Mouse (Mus musculus) gastrocnemius, postnatal 25 days (tissue): ENCODE measurements around the gene Rpn1. TPM values are rescaled to one million over a fixed set of nuclear protein-coding genes. Genes with fewer than 3 reads are reported as not detected.
"Not testable (repeated sequence)": the region's sequence is repeated elsewhere in the genome, so short reads cannot be mapped to it uniquely, and the experiment has no call there.

Experiments
- DNase-seq: peaks from one replicate; pipeline ENCODE4 v3.0.0; 2022
- total RNA-seq, 2 experiments: library from RNA; stranded (reverse); gene quantifications; 1 replicate in 1 of 2; 2 replicates in 1 of 2; pipeline ENCODE4 v1.2.3; 2021

The Rpn1 gene
- total RNA-seq, 2 experiments from 2014 or later: 67.1 to 71.0 TPM

- no peak for DNase-seq
Measured at GRCm38 (mm10) chr6:88120813-88121212, 36.5 kb downstream of the Rpn1 start.

- DNase-seq: no peak
Measured at GRCm38 (mm10) chr6:88121781-88122180, 37.5 kb downstream of the Rpn1 start.

DNA sequence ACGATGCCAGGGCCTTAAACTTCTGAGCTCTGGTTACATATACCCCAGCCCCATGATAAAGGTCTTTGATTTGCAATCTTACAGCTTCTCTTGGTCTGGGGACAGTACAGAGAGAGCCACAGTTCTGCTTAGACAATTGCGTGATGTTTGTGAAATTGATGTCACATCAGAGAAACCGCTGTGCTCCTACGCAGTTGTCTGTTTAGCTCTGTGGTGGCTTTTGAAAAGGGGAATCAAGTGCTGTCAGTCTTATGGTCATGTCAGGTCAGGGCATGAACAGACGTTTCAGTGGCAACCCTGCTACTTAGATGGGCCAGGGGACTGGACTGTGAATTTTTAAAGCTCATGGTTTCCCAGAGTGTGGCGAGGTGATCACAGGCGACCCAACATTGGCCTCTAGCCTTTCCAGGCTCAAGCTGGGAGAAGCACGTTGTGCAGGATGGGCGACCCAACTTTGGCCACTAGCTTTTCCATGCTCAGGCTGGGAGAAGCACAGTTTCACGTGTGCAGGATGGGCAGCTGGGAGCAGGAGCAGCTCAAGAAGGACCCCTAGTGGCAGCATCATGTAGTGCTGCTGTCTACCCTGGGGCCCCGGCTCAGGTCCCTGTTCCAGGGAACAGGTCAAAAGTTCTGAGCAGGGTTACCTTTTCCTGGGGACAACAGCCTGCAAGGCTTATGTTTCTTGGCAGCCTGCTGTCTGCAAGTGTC, 39.0 kb downstream of the Rpn1 start:
- no peak for DNase-seq

DNA sequence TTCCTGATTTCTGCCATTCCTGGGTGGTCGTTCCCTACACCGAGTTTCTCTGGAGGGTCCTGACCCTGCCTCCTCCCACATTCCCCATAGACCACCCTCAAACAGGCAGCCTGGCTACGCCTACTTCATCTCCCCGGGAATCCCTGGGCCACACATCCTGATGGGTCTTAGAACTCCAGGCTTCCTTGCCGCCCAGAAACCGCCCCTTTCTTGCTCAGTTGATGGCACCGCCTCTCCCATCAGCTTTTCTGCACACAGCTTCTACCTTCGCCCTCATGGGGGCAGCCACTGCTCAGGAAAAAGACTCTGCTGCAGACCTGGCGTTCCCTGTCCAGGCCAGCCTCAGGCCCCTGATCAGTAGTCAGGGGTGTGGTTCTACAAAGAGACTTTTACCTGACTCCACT, 39.6 kb downstream of the Rpn1 start:
- DNase-seq: no peak

DNA sequence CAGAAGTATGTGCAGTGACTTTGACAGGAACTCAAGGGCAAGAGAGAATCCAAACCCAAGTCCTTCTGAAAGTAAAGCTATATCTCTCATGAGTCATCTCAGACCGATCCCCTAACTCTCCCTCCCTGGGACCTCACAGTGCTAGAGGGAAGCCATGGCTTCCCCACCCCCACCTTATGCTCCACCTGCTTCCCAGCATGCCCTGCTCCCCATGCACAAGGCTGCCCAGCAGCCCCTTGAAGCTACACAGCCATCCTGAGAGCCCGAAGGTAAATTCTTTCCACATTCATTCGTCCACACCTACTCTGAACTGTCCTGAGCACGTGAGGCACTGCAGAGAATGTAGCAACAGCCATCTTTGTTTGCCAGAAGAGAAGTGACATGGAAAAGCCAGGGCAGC, 40.3 kb downstream of the Rpn1 start:
- no peak for DNase-seq

DNA sequence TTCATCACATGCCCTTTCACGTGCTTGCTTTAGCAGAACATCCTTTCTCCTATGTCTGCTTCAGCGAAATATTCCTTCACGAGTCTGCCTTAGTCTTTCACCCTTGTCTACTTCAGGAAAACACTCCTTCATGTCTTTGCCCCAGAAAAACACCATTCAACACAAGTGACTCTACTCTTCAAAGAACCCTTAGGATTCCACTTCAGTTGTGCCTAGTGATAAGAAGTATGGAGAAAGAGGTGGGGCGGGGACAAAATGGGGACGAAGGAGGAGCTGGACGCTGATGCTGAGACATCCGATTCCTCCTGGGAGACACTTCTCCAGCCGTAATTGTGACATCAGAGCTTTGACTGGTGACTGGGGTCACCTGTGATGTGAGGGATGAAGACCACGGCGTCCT, 41.5 kb downstream of the Rpn1 start:
- not testable (repeated sequence) for DNase-seq

DNA sequence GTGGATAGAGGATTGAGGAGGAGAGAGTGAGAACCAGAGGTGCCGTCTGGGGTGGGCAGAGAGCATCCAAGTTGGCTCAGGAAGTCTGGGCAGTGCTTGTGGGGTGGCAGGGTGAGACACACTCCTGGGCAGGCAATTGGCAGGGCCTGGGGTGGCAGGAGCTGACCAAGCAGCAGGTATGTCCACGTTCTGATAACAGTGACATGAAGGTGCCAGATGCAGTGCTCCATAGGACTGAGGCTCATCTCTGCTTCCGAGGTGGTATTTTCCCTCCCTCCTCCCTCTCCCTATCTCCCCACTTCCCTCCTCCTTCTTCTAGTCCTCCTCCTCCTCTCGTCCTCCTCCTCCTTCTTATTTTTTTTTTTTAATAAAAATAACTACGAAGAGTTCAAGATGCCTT, 47.2 kb downstream of the Rpn1 start:
- DNase-seq: no peak

DNA sequence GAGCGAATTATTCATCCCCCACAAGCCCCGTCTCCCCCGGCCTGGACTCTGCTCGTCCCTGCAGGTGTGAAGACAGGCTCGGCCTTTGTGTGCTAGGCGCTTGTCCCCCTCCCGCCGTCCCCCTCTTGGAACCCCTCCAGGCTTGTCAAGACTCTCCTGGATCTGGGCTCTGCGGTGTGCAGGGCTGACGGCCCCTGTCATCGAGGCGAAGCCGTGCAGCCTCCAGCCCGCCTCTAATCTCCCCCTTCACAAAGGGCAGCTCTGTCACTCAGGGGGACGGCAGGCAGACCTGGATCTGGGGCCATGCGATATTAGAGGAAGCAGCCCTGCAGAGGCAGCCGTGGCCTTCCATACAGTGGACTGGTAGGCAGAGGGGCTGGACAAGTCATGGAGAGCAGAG, 47.8 kb downstream of the Rpn1 start:
- DNase-seq: no peak

DNA sequence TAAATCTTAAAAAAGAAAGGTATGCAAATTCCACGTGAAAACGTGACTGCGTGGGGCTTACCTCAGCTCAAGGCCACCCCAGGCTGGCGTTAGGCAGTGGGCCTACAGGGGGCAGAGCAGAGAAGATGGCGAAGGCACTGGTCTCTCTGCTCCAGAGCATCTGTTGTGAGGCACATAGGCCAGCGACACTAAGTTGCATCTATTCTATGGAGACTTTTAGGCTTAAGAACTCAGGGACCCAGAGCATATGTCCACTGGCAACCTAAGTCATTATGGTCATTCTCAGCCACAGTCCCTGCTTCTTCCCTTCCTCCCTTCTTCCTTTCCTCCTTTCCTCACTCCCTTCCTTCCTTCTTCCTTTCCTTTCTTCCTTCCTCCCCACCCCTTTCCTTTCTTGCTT, 48.8 kb downstream of the Rpn1 start:
- no peak for DNase-seq

DNA sequence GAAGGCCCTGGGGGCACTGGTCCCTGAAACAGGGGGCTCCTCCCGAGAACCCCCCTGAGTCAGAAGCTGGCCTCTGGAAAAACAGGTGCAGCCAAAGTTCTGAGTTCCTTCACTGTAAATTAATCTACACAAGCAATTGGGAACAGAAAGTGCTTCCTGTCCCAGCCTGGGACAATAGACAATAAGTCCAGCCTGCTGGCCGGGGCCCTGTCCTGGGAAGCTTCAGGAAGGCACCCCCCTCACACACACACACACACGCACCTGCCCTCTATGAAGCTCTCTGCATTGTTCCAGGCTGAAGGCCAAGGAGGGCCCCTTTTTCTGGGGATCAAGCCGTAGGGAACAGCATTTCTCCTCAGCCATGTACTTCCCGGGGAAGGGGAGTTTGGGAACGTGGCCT, 49.6 kb downstream of the Rpn1 start:
- peak; percentile 43 for DNase-seq

DNA sequence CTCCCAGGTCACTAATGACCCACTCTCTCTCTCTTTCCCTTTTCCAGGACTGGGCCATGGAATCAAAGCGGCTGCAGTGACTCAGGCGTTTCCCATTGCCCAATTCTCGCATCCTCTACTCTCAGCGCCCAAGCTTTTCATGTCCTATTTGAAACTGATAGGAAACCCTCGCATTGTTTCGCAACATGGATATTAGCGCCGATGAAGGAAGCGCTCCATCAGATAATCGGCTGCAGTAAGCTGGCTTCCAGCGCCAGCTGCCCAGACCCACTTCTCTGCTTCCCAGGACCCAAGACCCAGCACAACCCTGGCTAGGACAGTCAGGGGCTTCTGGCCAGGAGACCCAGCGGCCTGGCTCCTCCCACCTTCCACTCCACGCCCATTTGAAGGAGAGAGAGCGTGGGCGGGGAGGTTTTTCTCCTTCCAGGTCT, 51.9 kb downstream of the Rpn1 start:
- DNase-seq: no peak

GRCm38 (mm10) chr6:88138485-88138884, 54.2 kb downstream of the Rpn1 start:
- no peak for DNase-seq

DNA sequence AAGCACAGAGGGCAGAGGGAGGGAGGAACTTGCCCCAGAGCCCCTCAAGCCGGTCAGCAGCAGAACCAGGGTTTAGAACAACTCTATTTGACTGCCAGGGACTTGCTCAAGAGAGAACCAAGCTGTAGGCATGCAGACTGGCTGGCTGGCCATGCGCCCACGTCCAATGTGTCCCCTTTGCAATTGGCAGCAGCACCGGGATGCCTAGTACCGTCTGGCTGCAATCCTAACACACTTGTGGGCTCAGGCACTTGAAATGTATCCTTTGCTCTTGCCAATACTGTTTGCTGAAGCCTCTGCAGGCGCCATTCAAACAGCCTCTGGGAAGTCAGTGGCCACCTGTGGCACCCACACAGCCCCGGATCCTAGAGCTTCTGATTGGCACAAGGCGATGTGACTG, 56.0 kb downstream of the Rpn1 start:
- DNase-seq: peak; percentile 55

DNA sequence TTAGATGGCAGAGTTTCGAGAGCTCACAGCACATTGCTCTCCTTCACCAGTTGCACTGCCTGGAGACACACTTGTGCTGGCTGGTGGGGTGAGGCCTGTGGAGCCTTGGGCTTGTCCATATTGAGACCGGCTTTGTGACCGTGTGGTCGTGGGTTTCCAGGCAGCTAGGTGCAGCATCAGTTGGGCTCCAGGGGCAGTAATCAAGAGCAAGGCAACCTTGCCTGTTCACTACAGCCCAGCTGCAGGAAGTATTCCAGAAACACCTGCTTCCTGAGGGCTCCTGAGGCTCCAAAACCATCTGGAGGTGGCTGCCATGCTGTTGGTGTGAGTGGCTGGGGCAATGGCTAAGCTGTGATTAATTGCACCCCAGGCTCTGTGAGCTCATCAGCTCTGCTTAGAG, 61.5 kb downstream of the Rpn1 start:
- no peak for DNase-seq

DNA sequence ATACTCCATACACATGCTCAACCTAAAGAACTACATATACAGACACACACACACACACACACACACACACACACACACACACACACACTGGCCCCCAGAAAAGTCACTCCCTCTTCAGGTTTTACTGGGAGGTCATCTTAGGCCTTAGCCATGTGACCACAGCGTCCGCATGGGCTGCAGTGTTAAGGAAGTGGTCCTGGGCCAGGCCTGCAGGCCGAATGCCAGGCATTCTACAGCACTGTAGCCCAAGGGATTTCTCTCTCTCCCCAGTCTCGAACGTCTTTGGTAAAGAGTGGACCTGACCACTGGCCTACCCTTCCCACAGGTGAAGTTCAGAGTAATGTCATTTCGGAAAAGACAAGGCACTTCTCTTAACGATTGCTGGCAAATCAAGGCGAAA, 62.3 kb downstream of the Rpn1 start:
- no peak for DNase-seq

DNA sequence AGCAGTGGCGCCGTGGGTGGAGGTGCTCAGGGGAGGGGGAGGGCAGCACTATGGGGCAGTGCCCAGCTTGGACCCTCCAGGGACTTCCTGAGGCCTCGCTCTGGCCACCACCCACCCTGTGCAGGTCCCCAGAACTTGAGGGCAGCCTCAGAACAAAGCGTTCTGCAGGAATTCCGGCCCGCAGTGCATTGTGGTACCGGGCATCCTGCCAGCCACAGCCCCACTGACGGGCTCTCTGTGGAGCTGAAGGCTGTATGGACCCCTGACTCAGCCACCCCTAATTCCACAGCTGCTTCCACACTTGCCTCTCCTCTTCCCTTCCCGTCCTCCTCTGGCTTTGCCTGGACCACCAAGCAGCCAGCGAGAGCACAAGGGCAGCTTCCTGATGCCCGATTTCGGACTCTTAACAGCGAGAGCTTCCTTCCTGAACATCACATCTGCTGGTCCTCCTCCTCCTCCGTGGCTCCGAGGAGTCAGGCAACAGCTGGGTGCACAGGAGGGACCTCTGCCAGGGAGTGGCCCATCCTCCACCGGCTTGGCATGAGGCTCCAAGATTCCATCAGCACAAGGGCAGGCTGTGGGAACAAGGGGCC, 63.2 kb downstream of the Rpn1 start:
- DNase-seq: peak; percentile 55

- DNase-seq: no peak
Measured at GRCm38 (mm10) chr6:88151335-88151734, 67.1 kb downstream of the Rpn1 start.

GRCm38 (mm10) chr6:88152127-88152705, 67.9 kb downstream of the Rpn1 start:
- peak; percentile 47 for DNase-seq

DNA sequence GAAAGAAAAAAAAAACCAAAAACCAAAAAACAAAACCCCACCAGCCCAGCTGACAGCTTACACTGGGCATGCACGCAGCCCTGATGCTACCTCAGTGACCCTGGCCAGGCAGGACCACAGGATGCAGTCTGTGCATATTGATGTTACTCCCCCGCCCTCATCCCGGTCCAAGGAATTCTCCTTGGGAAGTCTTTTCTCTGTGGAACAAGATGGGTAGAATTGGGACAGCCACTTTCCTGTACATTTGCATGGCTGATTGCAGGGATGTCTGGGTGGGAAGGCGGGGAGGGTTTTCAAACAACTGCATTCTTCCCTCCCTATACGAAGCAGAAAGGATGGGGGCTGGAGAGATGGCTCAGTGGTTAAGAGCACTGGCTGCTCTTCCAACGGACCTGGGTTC, 68.7 kb downstream of the Rpn1 start:
- DNase-seq: no peak
